Mouse (Mus musculus): Measurements from ENCODE around the gene Plekha5. TPM values are rescaled to one million over a fixed set of nuclear protein-coding genes. Genes with fewer than 3 reads are reported as not detected.

The Plekha5 gene
- total and polyA plus RNA-seq, 3 experiments, result 0.55 TPM; not detected in 2

DNA sequence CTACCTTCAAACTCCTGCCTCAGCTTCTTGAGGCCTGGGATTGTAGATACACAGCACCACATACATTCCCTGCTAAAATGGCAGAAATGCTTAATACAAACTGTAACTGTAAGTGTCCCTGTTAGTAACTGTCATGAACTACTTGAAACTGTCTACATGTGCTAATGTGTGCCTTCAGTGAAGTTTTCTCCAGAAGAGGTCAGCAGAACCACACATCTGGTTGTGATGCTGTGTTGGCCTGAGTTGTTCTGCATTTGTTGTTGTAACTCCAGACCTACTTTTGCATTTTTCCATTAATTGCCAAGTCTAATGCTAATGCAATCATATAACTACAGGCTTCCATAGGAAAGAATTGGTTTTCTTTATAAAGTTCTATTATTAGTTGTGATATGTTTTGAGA lies 222.1 kb downstream of the Plekha5 start:
- H3K36me3 ChIP-seq (replicated peaks), result peaks cover 88% of the 10 kb centered on the region
- no peak for ATAC-seq (ENCODE audit: extremely low read depth, insufficient number of reproducible peaks, low FRiP score, poor library complexity, severe bottlenecking)
- TF ChIP-seq CTCF (IDR thresholded peaks at IDR 0.05; ENCODE audit: low read depth, low read length) (no peak), POLR2AphosphoS5 (IDR thresholded peaks at IDR 0.05; ENCODE audit: insufficient replicate concordance, low read depth, low read length) (no peak), TAL1 (conservative IDR thresholded peaks at IDR 0.05; ENCODE audit: low read depth, low read length) (no peak), GATA2 (IDR thresholded peaks at IDR 0.05; ENCODE audit: borderline replicate concordance, low read depth, low read length) (no peak), GATA1 (IDR thresholded peaks at IDR 0.05; ENCODE audit: borderline replicate concordance, low read length) (no peak)

More for the DNA sequence above, 222.1 kb downstream of the Plekha5 start:
- no peaks in the 10 kb centered on the region for H3K4me1 ChIP-seq (ENCODE audit: insufficient read depth, low read depth, low read length)
- no peaks in the 10 kb centered on the region for H3K9me3 ChIP-seq (replicated peaks)
- no peaks in the 10 kb centered on the region for H3K27me3 ChIP-seq (ENCODE audit: insufficient read depth, low read length)
- H3K4me3 ChIP-seq (ENCODE audit: low read depth, low read length), result no peak overlapping the region
- no peak for DNase-seq (ENCODE audit: low spot score)

Other genes starting within 250 kb of the Plekha5 start
- gene Aebp2, start 198.6 kb downstream of the Plekha5 start, total RNA-seq (2014; fragmentation: Nextera tagmentation), result 71.7 and 75.8 TPM in 2 replicates
- 53.3 and 71.6 TPM in 2 replicates for gene Aebp2, start 198.6 kb downstream of the Plekha5 start, total RNA-seq (2017)
- 41.6 and 51.7 TPM in 2 replicates for gene Aebp2, start 198.6 kb downstream of the Plekha5 start, polyA plus RNA-seq (2012)

Measured in G1E (cell line).